Mouse (Mus musculus) ES-Bruce4 (cell line): Measurements from ENCODE around the gene Shh. TPM values are rescaled to one million over a fixed set of nuclear protein-coding genes. Genes with fewer than 3 reads are reported as not detected.

Experiments used
- H3K27ac ChIP-seq: 2 replicates; pipeline ENCODE4 v1.5.1; 2012; ENCODE audit warnings: low read length, inconsistent platforms; ENCODE audit not compliant: insufficient read depth
- H3K27me3 ChIP-seq: 2 replicates; pipeline ENCODE4 v1.6.1; 2012; ENCODE audit warnings: mild to moderate bottlenecking, low read length, inconsistent platforms; ENCODE audit not compliant: control insufficient read depth, poor library complexity, insufficient read depth, severe bottlenecking
- H3K36me3 ChIP-seq: 2 replicates; pipeline ENCODE4 v1.6.1; 2012; ENCODE audit warnings: inconsistent platforms, mild to moderate bottlenecking, low read length, moderate library complexity; ENCODE audit not compliant: control insufficient read depth, poor library complexity, insufficient read depth, severe bottlenecking
- H3K4me1 ChIP-seq: one replicate; pipeline ENCODE4 v1.8.1; 2011; ENCODE audit warnings: low read length; ENCODE audit not compliant: control insufficient read depth, insufficient read depth
- H3K4me3 ChIP-seq: 2 replicates; pipeline ENCODE4 v1.5.1; 2011; ENCODE audit warnings: low read depth, mild to moderate bottlenecking, low read length
- H3K9ac ChIP-seq: 2 replicates; pipeline ENCODE4 v1.6.1; 2012; ENCODE audit warnings: low read depth, mild to moderate bottlenecking, inconsistent platforms; ENCODE audit not compliant: poor library complexity, severe bottlenecking
- H3K9me3 ChIP-seq: replicated peaks from 2 replicates; pipeline ENCODE4 v1.6.1; 2012; ENCODE audit warnings: mild to moderate bottlenecking, low read length, inconsistent platforms; ENCODE audit not compliant: control insufficient read depth, poor library complexity, insufficient read depth, severe bottlenecking
- CTCF ChIP-seq: IDR thresholded peaks from one replicate; pipeline ENCODE4 v1.8.1; 2011; ENCODE audit warnings: low read depth, low read length
- EP300 ChIP-seq: IDR thresholded peaks from 2 replicates; pipeline ENCODE4 v1.6.1; 2011; ENCODE audit warnings: low read depth, low read length; ENCODE audit not compliant: insufficient read depth
- POLR2A ChIP-seq: IDR thresholded peaks from one replicate; pipeline ENCODE4 v1.8.1; 2011; ENCODE audit warnings: low read length; ENCODE audit not compliant: insufficient read depth
- polyA plus RNA-seq: library from polyadenylated mRNA; stranded (reverse); fragments of >200 nt; gene quantifications from 2 replicates; pipeline ENCODE4 v1.2.4, GENCODE M21; 2011; ENCODE audit warnings: low read depth; ENCODE audit not compliant: missing spikeins, insufficient read depth, insufficient read length

The Shh gene
- polyA plus RNA-seq, 1 experiment: not detected

GRCm38 (mm10) chr5:28460556-28461350 lies 6.3 kb downstream of the Shh start:
- Histone ChIP-seq H3K36me3 (no peaks in the 10 kb centered on the region), H3K27ac (no peak overlapping the region), H3K4me1 (no peaks in the 10 kb centered on the region), H3K9me3 (no peaks in the 10 kb centered on the region), H3K4me3 (no peak overlapping the region), H3K9ac (no peak overlapping the region), H3K27me3 (peaks cover 61% of the 10 kb centered on the region)
- TF ChIP-seq EP300: no peak
- no peak for TF ChIP-seq CTCF
- no peak for TF ChIP-seq POLR2A

DNA sequence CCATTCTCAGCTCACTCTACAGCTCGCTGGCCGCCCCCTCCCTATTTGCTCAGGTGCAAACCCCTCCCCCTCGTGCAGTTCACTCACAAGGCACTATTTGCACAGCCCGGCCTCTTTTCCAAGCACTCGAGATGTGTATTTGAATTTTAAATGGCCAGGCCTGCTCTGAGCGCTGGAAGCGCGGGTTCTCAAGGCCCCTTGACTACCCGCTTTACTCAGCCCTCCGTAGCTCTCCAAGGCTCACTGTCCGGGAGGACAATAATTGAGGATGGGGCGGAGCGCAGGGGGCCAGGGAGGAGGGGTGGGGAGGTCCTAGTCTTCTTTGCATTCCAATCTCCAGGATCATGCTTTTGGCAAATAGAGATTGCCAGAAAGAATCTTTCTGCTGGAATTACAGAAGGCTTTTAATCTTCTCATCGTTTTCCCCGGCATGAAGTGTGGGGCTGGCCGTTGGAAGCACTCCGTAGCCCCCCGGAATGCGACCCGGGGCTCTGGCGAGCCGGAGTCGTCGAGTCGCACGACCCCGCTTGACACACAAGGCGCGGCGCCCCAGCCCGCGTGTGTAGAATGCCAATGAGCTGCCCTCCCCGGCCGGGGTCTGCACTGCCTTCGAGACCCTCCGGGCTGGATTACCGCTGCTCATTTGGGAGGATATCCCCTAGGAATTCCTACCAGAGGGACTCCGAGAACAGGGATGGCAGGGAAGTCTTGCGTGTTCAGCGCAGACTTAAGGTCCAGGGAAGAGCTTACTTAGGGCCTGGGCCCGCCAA lies 7.4 kb downstream of the Shh start:
- peaks cover 51% of the 10 kb centered on the region for H3K27me3 ChIP-seq
- H3K36me3 ChIP-seq: no peaks in the 10 kb centered on the region
- H3K27ac ChIP-seq: no peak overlapping the region
- H3K9me3 ChIP-seq: no peaks in the 10 kb centered on the region
- no peaks in the 10 kb centered on the region for H3K4me1 ChIP-seq
- no peak overlapping the region for H3K4me3 ChIP-seq
- TF ChIP-seq POLR2A (no peak), EP300 (no peak), CTCF (no peak)
- no peak overlapping the region for H3K9ac ChIP-seq

GRCm38 (mm10) chr5:28458821-28459240 lies 8.2 kb downstream of the Shh start:
- TF ChIP-seq EP300: no peak
- no peak for TF ChIP-seq CTCF
- no peak for TF ChIP-seq POLR2A
- no peaks in the 10 kb centered on the region for H3K36me3 ChIP-seq
- peaks cover 44% of the 10 kb centered on the region for H3K27me3 ChIP-seq
- peak overlapping the region; percentile 38 for H3K4me3 ChIP-seq
- H3K27ac ChIP-seq: no peak overlapping the region
- H3K9ac ChIP-seq: no peak overlapping the region
- no peaks in the 10 kb centered on the region for H3K4me1 ChIP-seq
- no peaks in the 10 kb centered on the region for H3K9me3 ChIP-seq

GRCm38 (mm10) chr5:28457921-28458641 lies 9.0 kb downstream of the Shh start:
- Histone ChIP-seq H3K27ac (no peak overlapping the region), H3K27me3 (peaks cover 39% of the 10 kb centered on the region), H3K4me1 (no peaks in the 10 kb centered on the region), H3K9ac (no peak overlapping the region), H3K4me3 (peak overlapping the region; percentile 38), H3K9me3 (no peaks in the 10 kb centered on the region), H3K36me3 (no peaks in the 10 kb centered on the region)
- TF ChIP-seq POLR2A: no peak
- TF ChIP-seq CTCF: no peak
- no peak for TF ChIP-seq EP300

DNA sequence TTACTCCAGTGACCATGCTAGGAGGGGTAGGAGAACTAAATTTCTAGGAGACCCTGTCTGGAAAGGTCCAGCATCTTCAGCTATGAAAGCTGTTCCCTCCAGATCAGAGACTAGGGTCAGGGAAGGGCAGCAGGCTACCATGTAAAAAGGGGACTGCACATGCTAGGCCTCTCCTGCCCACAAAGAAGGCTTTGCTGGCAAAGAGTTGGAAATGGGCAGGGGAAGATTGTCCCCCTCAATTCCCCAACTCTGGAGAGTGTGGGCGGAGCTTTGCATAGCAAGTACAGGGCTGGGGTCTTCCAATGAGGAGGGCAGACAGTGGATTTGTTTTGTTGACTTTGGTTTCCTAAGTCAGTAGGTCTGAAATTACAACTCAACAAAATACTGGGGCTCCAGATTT lies 10.7 kb downstream of the Shh start:
- Histone ChIP-seq H3K4me3 (no peak overlapping the region), H3K9ac (no peak overlapping the region), H3K4me1 (no peaks in the 10 kb centered on the region), H3K9me3 (no peaks in the 10 kb centered on the region), H3K27ac (no peak overlapping the region), H3K36me3 (no peaks in the 10 kb centered on the region), H3K27me3 (peaks cover 28% of the 10 kb centered on the region)
- TF ChIP-seq POLR2A (no peak), CTCF (no peak)

DNA sequence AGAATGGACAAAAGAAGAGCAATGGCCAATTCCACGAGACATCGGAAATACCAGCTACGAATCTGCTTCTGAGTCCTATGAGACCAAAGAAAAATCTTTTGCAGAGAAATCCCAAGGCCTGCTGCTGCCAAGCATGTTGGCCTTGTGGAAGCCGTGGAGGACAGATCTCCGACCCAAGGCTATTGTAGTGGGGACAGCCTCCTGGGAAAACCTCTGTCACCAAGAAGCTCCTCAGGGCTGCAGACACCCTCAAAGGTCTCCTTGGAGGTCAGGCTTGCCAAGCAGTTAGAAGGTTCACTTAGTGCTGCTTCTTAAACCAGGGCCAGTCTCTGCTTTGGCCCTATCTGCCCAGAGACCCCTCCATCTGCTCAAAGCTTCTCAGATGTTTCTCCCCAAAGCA lies 11.3 kb downstream of the Shh start:
- TF ChIP-seq POLR2A (no peak), CTCF (no peak), EP300 (no peak)
- H3K4me1 ChIP-seq: no peaks in the 10 kb centered on the region

More for the DNA sequence above, 11.3 kb downstream of the Shh start:
- Histone ChIP-seq H3K9ac (no peak overlapping the region), H3K36me3 (no peaks in the 10 kb centered on the region), H3K4me3 (no peak overlapping the region), H3K27ac (no peak overlapping the region), H3K9me3 (no peaks in the 10 kb centered on the region), H3K27me3 (peaks cover 21% of the 10 kb centered on the region)
